Mouse (Mus musculus): ENCODE data around the gene Chga. TPM values are rescaled to one million over a fixed set of nuclear protein-coding genes. Genes with fewer than 3 reads are reported as not detected.

Chga gene
- not detected for total RNA-seq (2021)
- long read RNA-seq, experiment 1, result 0 reads
- long read RNA-seq, experiment 2, result 0 reads

- DNase-seq (ENCODE audit: low spot score), result peak; percentile 15
Observed at GRCm38 (mm10) chr12:102554721-102555516, at the start of gene Chga. Gene Chga (plus strand): TSS chr12:102554969.

GRCm38 (mm10) chr12:102505131-102505713 is 49.5 kb upstream of the Chga start:
- DNase-seq (ENCODE audit: low spot score), result no peak

- DNase-seq (ENCODE audit: low spot score), result no peak
Observed at GRCm38 (mm10) chr12:102505949-102506348, 48.8 kb upstream of the Chga start.

GRCm38 (mm10) chr12:102511363-102511762 is 43.4 kb upstream of the Chga start:
- no peak for DNase-seq (ENCODE audit: low spot score)

- no peak for DNase-seq (ENCODE audit: low spot score)
Observed at GRCm38 (mm10) chr12:102514151-102514550, 40.6 kb upstream of the Chga start.

- no peak for DNase-seq (ENCODE audit: low spot score)
Observed at GRCm38 (mm10) chr12:102514751-102515150, 40.0 kb upstream of the Chga start.

GRCm38 (mm10) chr12:102516151-102516550 is 38.6 kb upstream of the Chga start:
- DNase-seq (ENCODE audit: low spot score), result no peak

- DNase-seq (ENCODE audit: low spot score), result no peak
Observed at GRCm38 (mm10) chr12:102517647-102518046, 37.1 kb upstream of the Chga start.

- DNase-seq (ENCODE audit: low spot score), result no peak
Observed at GRCm38 (mm10) chr12:102519929-102520720, 34.6 kb upstream of the Chga start.

GRCm38 (mm10) chr12:102521777-102522319 is 32.9 kb upstream of the Chga start:
- peak; percentile 10 for DNase-seq (ENCODE audit: low spot score)

- DNase-seq (ENCODE audit: low spot score), result no peak
Observed at GRCm38 (mm10) chr12:102524216-102524615, 30.6 kb upstream of the Chga start.

- peak; percentile 18 for DNase-seq (ENCODE audit: low spot score)
Observed at GRCm38 (mm10) chr12:102524760-102525159, 30.0 kb upstream of the Chga start.

- no peak for DNase-seq (ENCODE audit: low spot score)
Observed at GRCm38 (mm10) chr12:102527989-102528388, 26.8 kb upstream of the Chga start.

GRCm38 (mm10) chr12:102535796-102536195 is 19.0 kb upstream of the Chga start:
- no peak for DNase-seq (ENCODE audit: low spot score)

- DNase-seq (ENCODE audit: low spot score), result no peak
Observed at GRCm38 (mm10) chr12:102540278-102540677, 14.5 kb upstream of the Chga start.

- no peak for DNase-seq (ENCODE audit: low spot score)
Observed at GRCm38 (mm10) chr12:102541168-102541567, 13.6 kb upstream of the Chga start.

GRCm38 (mm10) chr12:102545122-102545521 is 9.6 kb upstream of the Chga start:
- DNase-seq (ENCODE audit: low spot score), result no peak

- peak; percentile 45 for DNase-seq (ENCODE audit: low spot score)
Observed at GRCm38 (mm10) chr12:102550529-102550928, 4.2 kb upstream of the Chga start.

GRCm38 (mm10) chr12:102551186-102551585 is 3.6 kb upstream of the Chga start:
- DNase-seq (ENCODE audit: low spot score), result no peak

GRCm38 (mm10) chr12:102552001-102552400 is 2.8 kb upstream of the Chga start:
- DNase-seq (ENCODE audit: low spot score), result no peak

- no peak for DNase-seq (ENCODE audit: low spot score)
Observed at GRCm38 (mm10) chr12:102553705-102554275, 979 bp upstream of the Chga start.
